Mouse (Mus musculus): ENCODE results near the gene Cdc6. TPM values are rescaled to one million over a fixed set of nuclear protein-coding genes. Genes with fewer than 3 reads are reported as not detected.

Gene Cdc6
- polyA plus RNA-seq, 1 experiment from 2014 or later, result 96.3 TPM

Other genes with a start within 250 kb of the Cdc6 start
- not detected in 2 replicates for gene Gsdma, start 243.4 kb upstream of the Cdc6 start, polyA plus RNA-seq (2014; fragmentation: Nextera tagmentation; extraction: Ambion mirVana)
- 201 and 207 TPM in 2 replicates for gene Psmd3, start 225.2 kb upstream of the Cdc6 start, polyA plus RNA-seq (2014; fragmentation: Nextera tagmentation; extraction: Ambion mirVana)
- gene Csf3, start 206.5 kb upstream of the Cdc6 start, polyA plus RNA-seq (2014; fragmentation: Nextera tagmentation; extraction: Ambion mirVana), result not detected in 2 replicates
- 61.9 and 63.6 TPM in 2 replicates for gene Med24, start 178.4 kb upstream of the Cdc6 start, polyA plus RNA-seq (2014; fragmentation: Nextera tagmentation; extraction: Ambion mirVana)
- gene Thra, start 167.2 kb upstream of the Cdc6 start, polyA plus RNA-seq (2014; fragmentation: Nextera tagmentation; extraction: Ambion mirVana), result 26.6 and 31.6 TPM in 2 replicates
- gene Nr1d1, start 132.5 kb upstream of the Cdc6 start, polyA plus RNA-seq (2014; fragmentation: Nextera tagmentation; extraction: Ambion mirVana), result 2.1 and 2.7 TPM in 2 replicates
- 14.8 and 17.7 TPM in 2 replicates for gene Msl1, start 112.3 kb upstream of the Cdc6 start, polyA plus RNA-seq (2014; fragmentation: Nextera tagmentation; extraction: Ambion mirVana)
- gene Casc3, start 102.9 kb upstream of the Cdc6 start, polyA plus RNA-seq (2014; fragmentation: Nextera tagmentation; extraction: Ambion mirVana), result 34.8 and 35.6 TPM in 2 replicates
- 0.39 and 0.55 TPM in 2 replicates for gene Rapgefl1, start 71.0 kb upstream of the Cdc6 start, polyA plus RNA-seq (2014; fragmentation: Nextera tagmentation; extraction: Ambion mirVana)
- gene Wipf2, start 44.2 kb upstream of the Cdc6 start, polyA plus RNA-seq (2014; fragmentation: Nextera tagmentation; extraction: Ambion mirVana), result 3.8 and 4.7 TPM in 2 replicates
- 18.6 and 20.1 TPM in 2 replicates for gene Rara, start 20.0 kb downstream of the Cdc6 start, polyA plus RNA-seq (2014; fragmentation: Nextera tagmentation; extraction: Ambion mirVana)
- gene Gjd3, start 75.2 kb downstream of the Cdc6 start, polyA plus RNA-seq (2014; fragmentation: Nextera tagmentation; extraction: Ambion mirVana), result 0.21 and 0.22 TPM in 2 replicates
- gene Top2a, start 116.4 kb downstream of the Cdc6 start, polyA plus RNA-seq (2014; fragmentation: Nextera tagmentation; extraction: Ambion mirVana), result 315 and 330 TPM in 2 replicates
- 324 and 328 TPM in 2 replicates for gene Igfbp4, start 133.4 kb downstream of the Cdc6 start, polyA plus RNA-seq (2014; fragmentation: Nextera tagmentation; extraction: Ambion mirVana)
- 0.21 TPM in 1 of 2 replicates, not detected in the other for gene Tns4, start 181.5 kb downstream of the Cdc6 start, polyA plus RNA-seq (2014; fragmentation: Nextera tagmentation; extraction: Ambion mirVana)
- gene Ccr7, start 247.3 kb downstream of the Cdc6 start, polyA plus RNA-seq (2014; fragmentation: Nextera tagmentation; extraction: Ambion mirVana), result 0.36 and 0.58 TPM in 2 replicates

All from liver, embryonic 11.5 days (tissue).